Mouse (Mus musculus): ENCODE measurements at regions not wholly inside any gene's neighbourhood (a gene's known extent, or its start where the extent isn't known, plus 50 kb on each side); places are given as distances from the start of the nearest gene placed in this dataset.

GRCm38 (mm10) chr5:16461795-16462194 lies 91.5 kb upstream of the Hgf start:
- no peak for TF ChIP-seq CTCF (IDR thresholded peaks at IDR 0.05)
- TF ChIP-seq POLR2A (IDR thresholded peaks at IDR 0.05; ENCODE audit: insufficient read depth, low read depth, low read length), result no peak

All from heart, adult 2 months (tissue).